Mouse (Mus musculus): ENCODE data around the gene Sfxn5.

The Sfxn5 gene

GRCm38 (mm10) chr6:85232045-85232444, 101.2 kb downstream of the Sfxn5 start:
- DNase-seq (ENCODE audit: low spot score) = no peak

- no peak for DNase-seq (ENCODE audit: low spot score)
Observed at GRCm38 (mm10) chr6:85231469-85231868, 101.8 kb downstream of the Sfxn5 start.

GRCm38 (mm10) chr6:85230762-85231161, 102.5 kb downstream of the Sfxn5 start:
- DNase-seq (ENCODE audit: low spot score) = no peak

- no peak for DNase-seq (ENCODE audit: low spot score)
Observed at GRCm38 (mm10) chr6:85227520-85227919, 105.7 kb downstream of the Sfxn5 start.

DNA sequence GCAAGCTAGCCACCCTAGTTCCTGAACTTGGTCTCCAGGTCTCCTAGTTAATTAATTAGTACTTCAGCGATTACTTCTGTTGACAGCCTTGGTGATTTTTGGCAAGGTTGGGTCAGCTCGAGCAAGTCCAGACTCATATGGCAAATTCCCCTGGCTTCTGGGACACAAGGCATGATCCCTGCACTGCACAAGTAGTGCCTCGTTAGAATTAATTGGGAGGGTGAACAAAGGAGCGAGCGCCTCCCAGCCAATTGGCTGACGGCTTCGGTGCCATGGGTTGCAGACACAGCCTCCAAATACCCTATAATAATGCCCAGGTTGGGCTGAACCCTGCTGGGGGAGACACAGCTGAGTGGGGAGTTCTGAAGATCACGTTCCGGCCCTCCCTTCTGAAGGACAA, 106.7 kb downstream of the Sfxn5 start:
- DNase-seq (ENCODE audit: low spot score) = no peak

DNA sequence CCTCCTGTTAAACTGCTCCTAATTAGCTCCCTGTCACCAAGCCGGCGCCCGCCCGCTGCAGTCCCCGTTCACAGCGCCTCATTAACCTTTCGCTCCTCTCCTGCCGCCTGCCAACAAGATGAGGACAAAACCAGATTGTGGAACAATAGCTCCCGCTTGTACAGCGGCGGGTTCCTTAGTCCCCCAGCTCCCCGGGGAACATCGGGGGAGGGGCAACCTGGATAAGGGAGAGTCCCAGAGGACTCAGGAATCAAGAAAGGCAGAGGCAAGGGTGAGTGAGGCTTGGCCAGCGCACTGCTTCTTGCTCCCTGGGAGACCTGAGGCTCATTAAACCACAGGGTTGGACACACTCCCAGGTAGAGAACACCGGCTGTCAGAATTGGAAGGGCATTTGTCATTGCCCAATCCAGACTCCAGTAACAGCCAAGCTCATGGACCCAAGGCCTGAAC, 108.8 kb downstream of the Sfxn5 start:
- no peak for DNase-seq (ENCODE audit: low spot score)

GRCm38 (mm10) chr6:85223498-85224150, 109.6 kb downstream of the Sfxn5 start:
- no peak for DNase-seq (ENCODE audit: low spot score)

- no peak for DNase-seq (ENCODE audit: low spot score)
Observed at GRCm38 (mm10) chr6:85222551-85222950, 110.7 kb downstream of the Sfxn5 start.

DNA sequence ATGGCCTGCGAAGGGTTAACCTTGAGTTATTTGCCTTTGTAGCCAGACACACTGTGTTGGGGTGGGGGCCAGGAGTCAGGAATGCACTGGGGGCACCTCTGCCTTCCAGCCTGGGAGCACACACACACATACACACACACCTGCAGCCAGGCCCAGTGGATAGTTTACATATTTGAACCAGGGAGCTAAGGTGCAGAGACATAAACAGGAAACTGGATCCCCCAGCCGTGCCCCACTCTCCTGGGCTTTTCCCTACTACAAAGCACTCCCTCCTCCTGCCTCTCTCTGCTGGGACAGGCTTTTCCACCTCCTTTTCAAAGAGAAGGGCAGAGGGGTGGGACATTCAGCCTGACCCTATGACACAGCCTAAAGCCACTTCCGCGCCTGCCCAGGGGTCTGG, 112.3 kb downstream of the Sfxn5 start:
- DNase-seq (ENCODE audit: low spot score) = no peak

DNA sequence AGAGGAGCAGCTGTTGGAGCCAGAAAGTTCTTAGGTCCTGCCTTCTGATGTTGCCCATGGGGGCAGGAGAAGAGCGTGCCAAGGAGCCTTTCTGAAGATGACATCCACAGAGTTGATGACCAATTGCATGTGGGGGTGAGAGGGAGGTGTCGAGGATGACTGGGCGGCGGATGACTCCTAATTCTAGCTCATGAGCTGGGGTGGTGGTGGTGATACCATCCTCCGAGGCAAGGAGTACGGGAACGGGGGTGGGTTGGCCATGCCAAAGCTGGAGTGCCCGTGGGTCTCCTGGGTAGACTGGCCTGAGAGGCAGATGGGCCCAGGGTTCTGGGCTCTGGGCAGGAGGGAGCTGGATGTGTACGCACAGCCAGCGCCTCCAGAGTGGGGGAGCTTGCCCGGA, 113.5 kb downstream of the Sfxn5 start:
- no peak for DNase-seq (ENCODE audit: low spot score)

DNA sequence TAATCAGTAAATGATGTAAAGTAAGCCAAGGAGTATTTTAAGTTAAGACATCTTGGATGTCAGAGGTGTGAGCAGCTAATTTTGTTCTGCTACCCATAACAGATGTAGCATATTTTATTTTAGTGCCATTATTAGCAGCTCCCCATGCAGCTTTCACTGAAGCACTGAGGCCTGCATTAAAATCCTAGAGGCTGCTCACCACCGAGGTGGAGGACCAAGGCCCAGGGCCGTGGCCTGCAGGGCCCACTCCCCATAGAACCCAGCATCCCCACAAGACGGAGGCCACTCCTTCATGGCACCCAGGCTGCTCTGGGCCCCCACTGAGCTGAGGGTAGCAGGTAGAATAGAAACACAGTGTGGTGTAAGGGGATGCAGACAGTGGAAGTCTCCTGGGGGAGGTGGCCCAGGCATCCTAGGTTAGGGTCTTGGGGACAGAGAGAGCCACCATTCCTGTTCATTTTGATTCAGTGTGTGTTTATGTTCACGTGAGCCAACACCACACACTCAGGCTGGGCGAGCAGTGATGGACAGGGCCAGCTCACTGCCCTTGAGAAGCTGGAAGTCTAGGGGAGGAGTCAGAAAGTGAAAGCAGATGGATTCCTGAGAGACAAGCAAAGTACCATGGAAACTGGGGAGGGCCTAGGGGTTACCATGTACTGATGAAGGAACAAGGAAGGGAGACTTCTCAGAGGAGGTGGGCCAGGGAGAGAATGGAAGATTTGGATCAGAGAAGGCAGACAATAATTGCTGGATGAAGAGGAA, 114.4 kb downstream of the Sfxn5 start:
- no peak for DNase-seq (ENCODE audit: low spot score)

DNA sequence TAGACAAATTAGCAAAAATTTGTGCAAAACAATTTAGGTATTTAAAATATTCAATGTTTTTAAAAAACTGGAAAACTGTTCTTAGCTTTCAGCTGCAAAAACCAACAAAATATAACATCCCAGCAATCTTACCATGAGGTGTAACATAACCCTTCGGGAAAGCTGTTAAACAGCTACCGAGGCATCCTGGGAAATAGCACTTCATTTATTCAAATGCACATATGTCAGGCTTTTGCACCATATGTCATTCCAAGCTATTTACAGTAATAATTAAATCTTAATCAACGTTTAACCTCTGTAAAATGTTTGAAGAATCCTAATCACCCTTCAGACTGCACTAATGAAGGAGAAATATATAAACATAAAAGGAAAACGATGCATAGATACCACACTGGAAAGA, 115.0 kb downstream of the Sfxn5 start:
- DNase-seq (ENCODE audit: low spot score) = no peak

- no peak for DNase-seq (ENCODE audit: low spot score)
Observed at GRCm38 (mm10) chr6:85210686-85211085, 122.5 kb downstream of the Sfxn5 start.

DNA sequence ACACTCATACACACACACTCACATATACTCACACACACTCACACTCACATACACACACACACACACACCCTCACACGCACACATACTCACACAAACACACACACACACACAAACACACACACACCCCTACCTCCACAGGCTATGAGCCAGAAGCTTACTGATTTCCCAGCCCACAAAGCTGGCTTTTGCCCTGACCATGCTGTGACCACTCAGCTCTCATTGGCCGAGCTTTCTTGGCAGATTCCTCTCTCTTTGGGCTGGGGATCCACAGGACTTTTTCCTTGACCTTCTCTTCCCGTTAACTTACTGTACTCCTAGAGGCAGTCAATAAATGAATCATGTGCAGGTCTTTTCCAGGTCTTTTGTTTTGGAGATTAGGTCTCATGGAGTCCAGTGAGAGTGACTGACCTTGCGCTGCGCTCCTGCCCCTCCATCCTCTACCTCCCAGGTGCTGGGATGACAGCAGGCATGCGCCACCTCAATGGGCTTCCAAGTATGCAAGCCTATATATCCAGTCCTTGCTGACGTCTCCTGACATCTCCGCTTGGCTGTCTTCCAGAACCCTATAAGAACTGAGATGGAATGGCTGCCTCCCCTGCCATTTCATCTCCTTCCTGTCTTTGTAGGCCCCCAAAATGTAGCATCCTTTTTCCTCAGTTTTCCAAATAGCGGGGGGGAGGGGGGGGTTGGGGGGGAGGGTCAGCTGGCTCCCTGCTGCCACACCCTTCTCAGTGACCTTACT, 123.8 kb downstream of the Sfxn5 start:
- DNase-seq (ENCODE audit: low spot score) = no peak

GRCm38 (mm10) chr6:85207345-85207744, 125.9 kb downstream of the Sfxn5 start:
- DNase-seq (ENCODE audit: low spot score) = no peak

DNA sequence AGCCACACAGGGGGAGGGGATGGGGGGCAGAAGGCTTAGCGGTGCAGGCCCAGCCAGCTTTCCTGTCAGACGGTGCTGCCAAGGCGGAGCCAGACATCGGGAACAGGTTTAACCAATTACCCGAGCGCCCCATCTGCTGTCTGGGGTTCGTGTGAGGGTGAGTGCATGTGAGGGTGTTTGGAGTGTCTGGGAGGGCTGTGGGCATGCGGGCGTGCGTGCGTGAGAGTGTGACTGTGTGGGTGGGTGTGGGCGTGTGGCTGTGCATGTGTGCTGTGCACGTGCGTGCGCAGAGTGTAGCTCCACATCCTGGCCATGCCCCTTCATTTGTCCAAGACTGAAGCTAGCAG, 126.3 kb downstream of the Sfxn5 start:
- no peak for DNase-seq (ENCODE audit: low spot score)

DNA sequence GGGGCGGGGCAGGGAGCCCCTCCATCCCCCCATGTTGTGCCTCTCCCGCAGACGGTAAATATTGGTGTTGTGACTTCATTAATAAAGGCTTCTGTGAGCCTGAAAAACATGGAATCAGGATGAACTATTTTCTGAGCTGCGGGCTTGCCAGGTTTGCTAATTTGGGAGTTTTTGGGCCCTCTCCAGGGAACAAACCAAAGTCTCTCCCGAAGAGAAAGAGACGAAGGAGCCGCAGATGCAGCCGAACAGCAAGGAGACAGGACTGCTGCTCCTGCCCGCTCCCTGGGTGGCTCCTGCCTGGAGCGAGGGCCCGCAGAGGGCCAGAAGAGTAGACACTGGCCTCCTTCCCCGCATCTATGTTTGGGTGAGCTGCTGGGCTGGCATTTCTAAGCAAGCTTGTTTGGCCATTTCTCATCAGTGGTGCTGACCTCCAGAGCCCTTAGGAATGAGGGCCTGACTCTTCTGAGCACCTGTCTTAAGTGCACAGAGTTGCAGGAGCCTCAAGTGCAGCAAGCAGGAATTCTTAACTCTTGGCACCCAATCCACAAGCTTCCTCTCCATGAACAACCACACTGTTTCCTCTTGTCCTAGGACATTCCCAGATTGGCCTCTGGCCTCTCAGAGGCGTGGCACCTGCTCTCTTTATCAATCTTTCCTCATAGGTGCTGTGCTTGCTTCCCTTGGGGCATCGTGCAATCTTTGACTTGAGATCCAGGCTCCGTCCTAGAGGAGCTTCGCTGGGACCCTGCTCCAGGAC, 126.9 kb downstream of the Sfxn5 start:
- no peak for DNase-seq (ENCODE audit: low spot score)

GRCm38 (mm10) chr6:85197951-85198350, 135.3 kb downstream of the Sfxn5 start:
- no peak for DNase-seq (ENCODE audit: low spot score)

DNA sequence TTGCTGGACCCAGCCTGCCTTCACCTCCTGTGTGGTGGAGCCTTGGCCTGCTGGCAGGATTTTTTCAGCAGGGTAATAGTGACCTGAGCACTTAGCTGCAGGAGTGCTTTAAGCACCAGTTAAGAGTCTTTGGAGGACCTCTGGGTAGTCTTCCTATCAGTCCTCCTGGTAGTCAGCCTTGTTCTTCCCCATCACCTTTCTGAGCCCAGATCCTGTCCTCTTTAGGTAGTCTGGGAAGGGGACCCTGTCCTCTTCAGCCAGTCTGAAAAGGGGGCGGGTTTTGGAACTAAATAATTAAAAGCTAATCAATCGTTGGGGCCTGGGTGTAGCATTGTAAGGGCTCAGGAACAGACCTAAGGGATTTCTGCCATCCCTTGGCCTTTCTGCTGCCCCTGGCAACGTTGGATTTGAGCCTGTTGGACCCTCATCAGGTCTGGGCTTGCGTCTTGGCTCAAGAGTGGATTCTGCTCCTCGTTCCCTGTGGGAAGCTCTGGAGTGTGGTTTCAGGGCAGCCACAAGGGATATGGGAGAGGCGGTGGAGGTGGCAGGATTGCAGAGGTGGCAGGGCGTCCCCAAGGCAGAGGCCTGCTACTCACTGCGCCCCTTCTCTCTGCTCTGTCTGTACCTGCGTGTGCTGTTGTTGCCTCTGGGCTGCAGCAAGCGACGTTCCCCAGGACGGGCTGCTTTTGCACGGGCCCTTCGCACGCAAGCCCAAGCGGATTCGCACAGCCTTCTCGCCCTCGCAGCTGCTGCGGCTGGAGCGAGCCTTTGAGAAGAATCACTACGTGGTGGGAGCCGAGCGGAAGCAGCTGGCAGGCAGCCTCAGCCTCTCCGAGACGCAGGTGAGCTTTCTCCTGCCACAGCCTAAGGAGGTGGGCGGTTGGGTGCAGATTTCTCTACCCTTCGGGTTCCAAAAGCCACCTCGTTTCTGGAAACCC, 139.6 kb downstream of the Sfxn5 start:
- DNase-seq (ENCODE audit: low spot score) = no peak

GRCm38 (mm10) chr6:85191751-85192440, 141.3 kb downstream of the Sfxn5 start:
- DNase-seq (ENCODE audit: low spot score) = no peak

DNA sequence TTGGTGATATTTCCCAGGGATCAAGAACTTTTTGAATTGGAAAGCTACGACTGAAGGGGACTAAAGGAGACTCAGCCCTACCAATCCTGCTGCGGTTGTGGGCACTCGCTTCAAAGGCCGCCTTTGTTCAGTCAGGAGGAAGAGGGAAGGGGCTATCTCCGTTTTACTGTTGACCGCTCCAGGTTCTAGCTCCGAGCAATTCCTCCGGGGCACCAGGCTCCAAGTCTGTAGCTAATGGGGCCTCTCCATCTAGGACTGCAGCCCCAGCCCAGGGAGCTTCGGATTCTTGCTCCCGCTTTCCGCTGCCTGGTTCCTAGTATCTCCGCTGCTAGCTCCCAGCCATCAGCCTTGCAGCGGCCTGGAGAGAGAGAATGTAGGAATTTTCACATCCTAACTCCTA, 142.6 kb downstream of the Sfxn5 start:
- DNase-seq (ENCODE audit: low spot score) = no peak
